Mouse (Mus musculus) T-helper 1 cell (primary cell): ENCODE measurements around the gene Cdh23.

Experiments used
- in situ Hi-C: fragments of 300-600 bp; cut with MboI, MseI; formaldehyde crosslinking; loops from one replicate; pipeline ENCODE4 v1.15.1; 2025; ENCODE audit warnings: high pct_unique_total_duplicates

Gene Cdh23

DNA sequence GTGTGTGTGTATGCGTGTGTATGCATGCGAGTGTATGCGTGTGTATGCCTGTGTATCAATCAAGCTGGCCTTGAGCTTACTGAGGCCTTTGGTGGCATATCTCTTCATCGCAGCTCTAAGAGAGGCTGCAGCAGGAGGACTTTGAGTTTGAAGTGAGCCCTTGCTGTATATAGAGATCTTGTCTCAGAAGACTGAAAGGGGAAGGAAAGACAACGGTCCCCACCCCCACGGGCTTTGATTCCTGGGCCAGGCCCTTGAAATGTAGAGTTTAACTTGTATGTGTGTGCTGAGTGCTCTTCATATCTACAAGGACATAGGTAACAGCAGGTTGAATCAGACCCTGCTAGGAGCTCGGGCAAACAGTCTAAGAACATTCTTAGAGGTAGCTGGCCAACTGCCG, 407.1 kb downstream of the Cdh23 start:
- in situ Hi-C loops = no loop called here

DNA sequence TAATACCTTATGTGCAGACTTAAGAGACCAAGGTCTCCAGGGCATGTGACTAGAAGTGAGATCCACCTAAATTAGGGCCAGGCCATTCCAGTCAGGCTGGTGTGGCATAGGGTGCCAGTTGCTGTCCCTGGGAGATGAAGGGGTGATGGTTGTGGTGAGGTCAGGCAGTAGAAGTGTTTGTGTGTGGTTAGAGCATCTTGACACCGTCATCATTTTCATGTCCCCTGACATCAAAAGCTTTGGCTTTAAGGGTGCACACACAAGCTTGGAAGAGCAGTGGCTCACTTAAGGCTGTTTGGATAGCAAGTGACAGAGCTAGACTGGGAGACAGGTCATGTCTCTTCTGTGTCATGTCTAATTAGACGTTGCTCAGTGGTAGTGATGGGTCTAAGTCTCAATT, 408.6 kb downstream of the Cdh23 start:
- in situ Hi-C loops = no loop called here

DNA sequence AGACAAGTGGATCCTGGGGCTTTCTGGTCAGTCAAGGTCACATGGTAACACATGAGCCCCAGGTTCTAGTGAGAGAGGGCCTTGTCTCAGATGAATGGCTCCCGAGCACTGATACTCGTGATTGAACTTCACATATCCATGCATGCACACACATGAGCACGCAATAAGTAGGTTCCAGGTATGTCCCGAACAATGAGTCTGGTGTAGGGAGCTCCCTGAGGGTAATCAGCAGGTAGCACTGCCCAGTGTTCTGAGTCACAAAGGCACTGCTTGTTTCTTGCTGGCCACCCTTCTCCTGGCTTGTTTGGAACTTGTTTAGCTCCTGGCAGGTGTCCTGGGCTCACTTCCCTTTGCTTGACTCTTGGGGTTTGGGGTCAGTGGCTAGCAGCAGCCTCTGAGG, 409.1 kb downstream of the Cdh23 start:
- in situ Hi-C loops = no loop called here

DNA sequence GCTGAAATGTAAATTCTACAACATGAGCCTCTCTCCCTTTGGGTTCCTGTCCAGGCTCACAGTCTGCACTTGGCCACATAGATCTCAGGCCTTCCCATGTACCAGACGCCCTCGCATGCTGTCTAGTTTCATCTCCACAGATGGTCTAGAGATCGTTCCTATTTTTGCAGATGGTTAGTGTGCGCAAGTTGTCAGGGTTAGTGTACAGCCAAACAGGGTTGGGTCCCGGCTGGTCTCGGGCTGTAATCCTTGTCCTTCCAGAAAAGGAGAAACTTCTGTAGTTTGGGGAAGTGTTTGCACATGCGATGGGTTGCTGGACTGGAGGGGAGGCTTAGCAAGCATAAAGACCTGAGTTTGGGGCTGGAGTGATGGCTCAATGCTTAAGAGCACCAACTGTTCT, 409.7 kb downstream of the Cdh23 start:
- in situ Hi-C loops = no loop called here

DNA sequence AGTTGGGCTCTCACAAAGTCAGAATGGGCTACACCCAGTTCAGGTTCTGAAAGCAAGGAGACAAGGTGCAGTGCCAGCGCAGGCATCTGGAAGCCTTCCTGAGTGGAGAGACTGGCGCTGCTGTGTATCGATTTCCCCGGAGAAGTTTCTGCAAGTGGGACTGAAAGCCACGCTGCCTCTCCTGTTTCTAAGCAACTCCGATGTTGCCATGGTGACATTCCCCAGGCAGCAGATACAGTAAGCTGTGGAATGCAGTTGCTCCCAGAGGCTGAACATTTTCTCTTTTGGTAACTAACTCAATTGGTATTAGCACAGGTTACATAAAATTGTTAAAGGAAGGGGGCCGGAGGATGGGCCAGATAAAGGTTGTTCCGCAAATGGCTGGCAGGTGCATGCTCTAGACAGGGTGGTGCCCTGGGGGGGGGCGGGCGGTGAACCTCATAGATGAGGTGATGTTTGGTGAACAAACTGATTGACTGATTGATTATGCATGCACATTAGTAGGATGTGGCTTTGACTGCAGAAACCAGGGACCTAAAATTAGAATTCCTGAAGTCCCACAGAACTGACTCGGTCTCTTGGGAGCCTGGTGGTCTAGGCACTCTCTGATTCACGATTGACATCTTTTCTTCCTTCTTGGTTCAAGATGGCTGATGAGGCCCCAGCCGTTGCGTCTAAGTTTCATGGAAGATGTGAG, 410.5 kb downstream of the Cdh23 start:
- in situ Hi-C loops = no loop called here

DNA sequence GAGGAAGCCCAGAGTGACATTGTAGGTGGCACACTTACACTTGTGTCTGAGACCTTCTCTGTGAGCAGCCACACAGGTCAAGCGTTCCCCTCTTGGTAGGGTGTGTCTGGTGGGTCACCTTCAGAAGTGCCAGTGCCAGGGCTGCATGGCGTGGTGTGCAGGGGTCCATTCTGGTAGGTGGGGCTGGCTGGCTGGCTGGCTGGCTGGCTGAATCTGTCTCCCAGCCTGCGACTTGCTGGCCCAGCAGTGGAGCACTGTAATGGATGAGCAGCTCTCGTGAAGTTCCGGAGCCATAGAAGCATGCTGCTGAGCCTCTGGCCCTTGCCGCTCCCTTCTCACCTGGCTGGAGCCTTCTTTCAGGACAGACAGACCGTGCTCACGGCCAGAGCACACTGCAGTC, 411.1 kb downstream of the Cdh23 start:
- in situ Hi-C loops = no loop called here

DNA sequence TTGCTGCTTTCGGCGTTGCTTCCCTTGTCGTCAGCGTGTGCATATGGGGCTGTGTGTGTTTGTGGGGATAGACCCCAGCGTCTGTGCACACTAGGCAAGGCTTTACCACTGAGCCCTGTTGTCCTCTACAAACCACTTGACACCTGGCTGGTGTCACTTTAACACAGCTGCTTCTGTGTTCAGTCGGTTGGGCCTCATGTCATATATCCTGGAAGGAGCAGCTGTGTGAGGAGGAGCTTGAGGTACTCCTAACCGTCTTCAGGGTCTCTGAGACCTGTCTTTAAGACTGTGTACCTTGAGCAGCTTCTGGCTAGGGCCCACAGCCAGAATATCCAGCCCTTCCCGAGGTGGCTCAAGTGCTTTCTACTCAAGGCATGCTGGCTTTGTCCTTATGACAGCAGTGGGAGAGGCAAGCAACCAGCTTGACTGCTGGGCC, 411.6 kb downstream of the Cdh23 start:
- in situ Hi-C loops = no loop called here

DNA sequence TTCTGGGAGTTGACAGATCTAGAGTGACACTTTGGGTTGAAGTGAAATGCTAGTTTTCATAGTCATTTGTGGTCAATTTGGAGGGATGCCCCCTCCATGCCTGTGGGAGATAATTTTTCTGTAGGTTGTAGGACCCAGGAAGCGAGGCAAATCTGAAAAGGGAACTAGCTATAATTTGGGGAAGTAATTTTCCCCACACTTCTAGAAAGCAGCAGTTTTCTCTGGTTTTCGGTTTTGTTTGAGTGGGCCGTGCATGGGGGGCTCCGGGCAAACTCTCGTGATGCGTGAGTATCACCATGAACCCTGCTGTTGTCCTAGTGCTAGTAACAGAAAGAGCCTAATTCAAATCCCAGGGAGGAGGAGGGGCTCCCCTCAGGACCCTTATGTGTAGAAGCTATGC, 412.0 kb downstream of the Cdh23 start:
- in situ Hi-C loops = no loop called here

DNA sequence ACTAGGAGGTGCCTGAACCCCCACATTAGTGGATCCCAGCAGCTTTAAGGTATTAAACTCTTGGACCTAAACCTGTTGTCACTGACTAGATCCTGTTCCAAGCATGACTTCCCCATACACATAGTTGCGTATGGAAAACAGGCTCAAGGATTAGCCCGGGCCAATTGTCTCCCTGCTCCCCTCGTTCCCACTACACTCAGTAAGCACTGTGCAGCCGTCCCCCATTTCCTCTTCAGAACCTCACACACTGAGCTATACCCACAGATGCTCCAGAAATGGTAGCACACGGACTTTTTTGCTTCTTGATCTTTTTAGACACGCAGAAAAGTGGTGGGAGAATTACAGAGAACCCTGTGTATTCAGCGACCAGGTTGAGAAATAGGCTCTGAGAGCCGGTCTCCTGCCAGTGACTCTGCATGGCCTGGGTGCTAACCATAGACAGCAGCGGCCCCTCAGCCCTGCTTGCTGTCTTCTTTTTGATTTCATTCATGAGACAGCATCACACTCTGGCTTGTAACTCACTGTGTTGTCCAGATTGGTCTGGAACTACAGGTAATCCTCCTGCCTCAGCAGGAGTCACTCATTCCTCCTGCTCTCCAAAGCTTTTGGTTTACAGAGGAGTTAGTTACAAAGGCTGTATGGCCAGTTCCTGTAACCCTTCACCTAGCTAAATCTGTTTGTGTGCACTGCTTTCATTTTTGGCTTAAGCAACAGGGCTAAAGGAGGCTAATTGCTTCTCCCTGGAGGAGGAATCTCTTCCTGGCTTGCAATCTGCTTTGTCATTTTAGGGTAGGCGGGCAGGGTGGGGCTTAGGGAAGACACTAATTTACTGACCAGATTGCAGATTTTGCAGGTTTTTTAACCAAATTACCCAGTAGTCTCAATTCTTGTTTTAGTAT, 413.9 kb downstream of the Cdh23 start:
- in situ Hi-C loops = no loop called here

DNA sequence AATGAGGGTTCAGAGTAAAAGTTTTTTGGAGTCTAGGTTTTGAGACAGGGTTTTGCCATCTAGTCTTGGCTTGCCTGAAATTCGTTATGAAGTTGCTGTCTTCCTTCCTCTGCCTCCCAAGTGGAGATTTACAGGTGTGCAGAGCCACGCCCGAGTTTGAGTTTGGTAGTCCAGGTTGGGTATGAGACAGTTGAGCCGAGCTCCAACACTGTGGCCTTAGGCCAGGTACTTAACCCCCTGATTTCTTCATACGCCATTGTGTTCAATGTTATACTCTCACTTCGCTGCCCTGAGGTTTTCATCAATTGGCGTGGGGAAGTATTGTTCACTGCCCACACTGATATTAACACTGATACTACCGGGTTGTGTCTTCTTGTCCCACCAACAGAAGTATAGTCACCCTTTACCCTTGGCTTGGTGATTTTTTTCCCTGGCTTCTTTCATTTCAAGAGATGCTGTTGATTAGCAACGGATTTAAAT, 414.7 kb downstream of the Cdh23 start:
- in situ Hi-C loops = no loop called here

DNA sequence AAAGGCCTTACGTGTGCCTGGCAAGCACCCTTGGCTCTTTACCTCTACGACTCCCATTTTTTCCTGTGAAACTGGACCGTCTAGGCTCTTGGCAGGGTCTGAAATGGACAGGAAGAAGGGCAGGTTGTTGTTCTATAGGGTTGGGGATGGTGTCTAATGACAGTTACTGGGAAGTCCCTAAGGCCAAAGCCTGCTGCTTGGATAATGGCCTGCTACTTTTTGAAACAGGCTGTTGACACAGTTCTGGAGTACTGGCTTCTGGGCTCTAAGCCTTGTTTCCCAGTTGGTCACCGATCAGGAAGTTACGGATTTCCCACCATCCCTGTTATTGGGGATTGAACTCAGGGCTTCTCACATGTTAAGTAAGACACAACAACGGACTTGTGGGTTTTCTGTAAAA, 415.9 kb downstream of the Cdh23 start:
- in situ Hi-C loops = no loop called here

DNA sequence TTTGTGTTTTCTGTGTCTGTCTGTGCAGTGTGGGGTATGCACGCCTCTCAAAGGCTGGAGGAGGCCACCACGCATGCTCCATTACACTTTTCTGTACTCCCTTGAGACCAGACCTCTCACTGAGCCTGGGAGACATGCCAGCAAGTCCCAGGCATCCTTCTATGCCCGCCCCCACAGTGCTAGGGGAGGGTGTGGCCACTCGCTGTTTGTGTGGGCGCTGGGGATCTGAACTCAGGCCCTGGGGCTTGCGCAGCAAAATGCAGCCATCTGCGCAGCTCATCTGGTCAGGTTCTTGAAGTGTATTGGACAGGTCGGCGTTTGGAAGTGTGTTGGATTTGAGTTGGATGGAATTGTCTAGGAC, 416.4 kb downstream of the Cdh23 start:
- in situ Hi-C loops = no loop called here

DNA sequence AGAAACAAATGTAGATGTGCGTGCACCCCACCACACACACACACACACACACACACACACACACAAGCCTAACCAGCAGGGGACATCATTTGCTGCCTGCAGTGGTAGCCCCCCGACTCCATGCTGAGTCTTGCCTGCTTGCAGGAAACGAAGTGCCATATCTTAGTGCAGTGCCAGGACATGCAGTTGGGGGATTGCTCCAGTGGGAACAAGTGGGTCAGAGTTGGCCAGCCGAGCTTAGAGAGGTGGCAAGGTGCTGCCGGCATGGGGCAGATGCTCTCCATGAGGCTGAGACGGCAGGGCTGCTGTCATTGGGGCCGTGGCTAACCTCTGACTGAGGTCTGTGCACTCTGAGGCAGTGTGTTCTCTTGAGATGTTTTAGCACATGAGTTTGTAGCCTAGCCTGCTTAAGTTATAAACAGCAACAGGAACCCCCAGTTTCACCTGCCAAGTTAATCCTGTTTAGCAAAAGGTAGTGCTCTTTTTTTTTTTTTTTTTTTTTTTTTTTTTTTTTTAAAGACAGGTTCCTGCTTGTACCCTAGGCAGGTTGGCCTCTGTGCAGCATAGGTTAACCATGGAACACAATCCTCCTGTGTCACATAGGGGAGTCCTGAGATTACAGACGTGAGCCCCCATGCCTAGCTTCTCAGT, 416.9 kb downstream of the Cdh23 start:
- in situ Hi-C loops = no loop called here

DNA sequence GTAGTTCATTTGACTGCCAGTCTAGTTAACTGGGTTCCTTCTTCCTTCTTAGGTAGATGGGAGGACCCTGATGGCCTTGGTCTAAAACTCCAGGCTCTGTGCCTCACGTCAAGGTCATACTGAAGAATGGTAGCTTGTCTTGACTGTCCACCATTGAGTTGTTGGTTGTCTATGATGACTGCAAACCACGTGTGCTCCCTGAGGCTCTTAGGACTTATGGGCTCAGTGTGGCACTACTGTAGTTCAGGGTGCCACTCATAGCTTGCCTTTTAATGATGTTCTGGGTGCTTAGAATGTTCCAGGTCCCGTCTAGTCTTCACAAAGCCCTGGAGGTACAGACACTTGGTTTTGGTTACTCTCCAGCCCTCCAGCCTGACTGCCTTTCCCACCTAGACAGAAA, 417.5 kb downstream of the Cdh23 start:
- in situ Hi-C loops = no loop called here

DNA sequence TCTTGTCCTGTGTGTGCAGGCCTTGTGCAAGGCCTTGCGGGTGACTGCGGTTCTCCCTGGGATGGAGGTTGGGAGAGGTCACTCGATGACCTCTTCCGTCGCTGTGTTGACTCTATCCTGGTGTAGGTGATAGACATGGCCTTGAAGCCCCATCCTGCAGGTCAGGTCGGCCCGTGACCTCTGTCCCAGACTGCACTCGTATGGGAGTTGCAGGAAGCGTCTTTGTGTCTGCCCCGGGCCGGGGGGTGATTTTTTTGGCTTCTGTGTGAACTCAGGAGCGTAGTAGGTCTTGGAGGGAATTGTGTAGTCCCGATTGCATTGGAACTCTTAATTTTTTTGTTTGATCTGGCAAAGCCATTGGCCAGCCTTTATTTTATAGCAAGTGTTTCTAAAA, 418.3 kb downstream of the Cdh23 start:
- in situ Hi-C loops = no loop called here

DNA sequence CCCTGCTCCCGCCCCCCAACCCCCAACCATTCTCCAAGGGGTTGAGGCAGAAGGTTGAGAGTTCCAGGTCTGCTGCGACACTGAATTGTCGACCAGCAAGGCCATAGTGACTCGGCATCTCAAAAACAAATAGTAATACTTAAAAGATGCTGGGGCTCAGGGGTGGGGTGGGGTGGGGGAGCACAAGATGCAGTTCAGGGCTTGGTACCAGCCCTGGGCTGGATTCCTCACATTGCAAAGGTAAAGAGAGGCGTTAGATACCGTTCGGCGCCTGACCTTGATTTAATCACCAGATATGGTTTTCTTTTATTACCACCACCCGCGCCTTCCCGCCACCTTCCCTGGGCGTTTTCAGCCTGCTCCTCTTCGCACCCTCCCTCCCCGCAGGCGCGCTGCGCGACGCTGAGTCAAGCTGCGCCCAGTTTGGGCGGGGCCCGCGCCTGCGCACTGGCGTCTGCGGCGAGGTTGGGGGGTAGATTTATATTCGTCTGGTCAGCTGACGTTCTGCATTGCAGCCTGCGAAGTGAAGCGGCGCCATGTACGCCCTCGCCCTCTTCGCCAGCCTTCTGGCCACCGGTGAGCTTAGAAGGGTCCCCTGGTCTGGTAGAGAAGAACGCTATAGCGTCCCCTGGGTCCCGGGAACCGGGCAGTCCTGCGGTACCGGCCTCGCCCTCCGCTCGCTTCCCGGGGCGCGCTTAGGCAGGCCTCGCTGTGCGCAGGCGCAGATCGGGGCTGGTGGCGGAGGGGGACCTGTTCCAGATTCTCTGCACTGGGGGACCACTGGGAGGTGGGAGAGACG, 418.9 kb downstream of the Cdh23 start, which contains the start of gene Psap:
Gene Psap, plus strand, starts transcription at position 421 of the 799 bp plus-strand sequence.
- in situ Hi-C loops = no loop called here

DNA sequence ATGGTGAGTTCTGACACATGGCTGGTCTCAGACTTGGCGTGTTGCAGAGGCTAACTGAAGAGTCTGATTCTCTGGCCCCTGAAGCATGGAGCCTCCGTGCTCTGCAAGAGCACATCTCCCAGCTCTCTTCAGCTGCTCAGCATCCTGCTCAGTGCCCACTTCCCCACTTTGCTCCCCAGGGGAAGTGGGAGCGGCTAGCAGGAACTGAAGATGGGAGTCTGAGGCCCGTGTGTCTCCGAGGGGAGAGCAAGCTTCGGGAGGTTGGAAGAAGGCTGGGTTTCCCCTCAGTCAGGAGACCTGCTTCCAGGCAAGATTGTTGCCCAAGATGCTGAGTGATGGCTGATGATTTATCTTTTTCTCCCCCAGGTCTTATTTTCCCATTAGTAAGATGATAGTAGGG, 422.9 kb downstream of the Cdh23 start:
- in situ Hi-C loops = no loop called here

DNA sequence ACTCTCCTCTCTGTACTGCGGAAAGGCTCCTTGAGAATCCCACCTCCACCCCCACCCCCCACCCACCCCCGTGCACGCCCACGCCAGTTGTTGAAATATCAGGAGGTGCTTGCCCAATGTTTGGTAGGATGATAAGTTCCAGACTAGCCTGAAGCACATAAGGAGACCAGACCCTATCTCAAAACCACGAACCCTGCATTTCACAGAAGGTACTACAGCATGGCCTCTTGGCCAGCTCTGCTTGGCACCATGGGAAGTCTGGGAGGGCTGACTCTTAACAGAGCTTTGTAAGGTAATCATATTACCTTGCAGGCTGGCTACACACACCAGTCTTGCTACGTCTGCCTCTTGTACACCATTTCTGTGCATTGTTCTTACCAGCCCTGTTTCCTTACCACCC, 424.0 kb downstream of the Cdh23 start:
- in situ Hi-C loops = no loop called here

DNA sequence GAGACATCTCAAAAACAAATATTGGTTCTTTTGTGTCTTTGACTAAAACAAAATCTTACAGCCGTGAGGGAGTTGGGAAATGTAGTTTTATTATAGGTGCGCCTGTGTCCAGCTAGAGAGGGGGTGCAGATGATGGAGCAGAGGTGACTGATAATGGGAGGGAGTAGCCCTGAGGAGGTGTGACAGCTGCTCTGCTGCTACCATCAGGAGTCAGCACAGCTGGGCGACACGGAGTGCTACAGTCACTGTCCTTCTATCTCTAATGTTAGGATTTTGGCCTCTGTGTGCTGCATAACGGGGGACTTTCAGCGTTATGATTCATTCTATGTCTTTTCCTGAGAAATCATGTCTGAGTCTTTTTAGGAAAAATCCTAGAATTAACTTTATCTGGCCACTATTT, 425.3 kb downstream of the Cdh23 start:
- in situ Hi-C loops = no loop called here

DNA sequence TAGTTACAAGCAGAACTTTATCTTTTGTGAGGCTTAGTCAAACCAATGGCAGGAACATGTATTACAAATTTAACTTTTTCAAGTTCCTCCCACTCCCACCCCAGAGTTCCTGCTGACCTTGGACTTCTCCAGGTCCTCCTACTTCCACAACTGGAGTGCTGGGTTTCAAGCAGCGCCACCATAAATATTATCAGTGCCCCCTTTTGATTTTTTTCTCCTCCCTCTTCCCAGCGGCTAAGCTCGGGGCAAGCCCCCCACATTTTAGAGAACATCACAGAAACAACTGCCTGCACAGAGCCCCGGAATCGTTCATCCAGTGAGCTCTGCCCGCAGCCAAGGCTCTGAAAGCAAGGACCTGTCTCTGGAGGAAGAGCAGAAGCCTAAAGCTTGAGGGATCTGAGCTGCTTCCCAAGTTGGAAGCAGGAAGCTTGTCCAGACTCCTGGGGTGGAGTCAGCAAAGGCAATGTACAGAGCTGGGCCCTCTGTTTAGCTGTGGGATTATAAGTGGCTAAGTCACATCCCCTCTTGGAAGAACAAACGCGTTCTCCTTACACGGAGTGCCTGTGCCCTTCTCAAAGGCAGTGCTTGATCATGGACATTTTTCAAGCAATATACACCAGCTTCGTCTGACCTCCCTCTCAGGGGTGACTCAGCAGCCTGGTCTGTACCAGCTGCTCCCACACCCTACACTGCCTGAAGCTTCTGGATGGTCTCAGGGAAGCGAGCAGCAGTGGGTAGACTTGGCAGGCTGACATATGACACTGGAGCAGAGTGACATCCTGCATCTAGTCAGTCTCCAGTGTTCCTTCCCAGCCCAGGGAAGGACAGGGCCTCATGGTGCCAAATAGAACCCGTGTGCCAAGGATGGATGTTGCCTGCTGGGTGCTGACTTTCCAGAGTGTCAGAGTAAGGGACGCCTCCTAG, 426.9 kb downstream of the Cdh23 start:
- in situ Hi-C loops = loop anchor here (5.0 kb wide), 1 partner anchor 52 kb away; the partner anchor contains the start of gene Chst3
